Mouse (Mus musculus) testis, postnatal 10 days (tissue): ENCODE data around the gene Gm10330.
"Not testable (repeated sequence)": the region's sequence is repeated elsewhere in the genome, so short reads cannot be mapped to it uniquely, and the experiment has no call there.

Experiments used
- DNase-seq: peaks from one replicate; pipeline ENCODE4 v3.0.0; 2021; ENCODE audit warnings: low spot score

Gm10330 gene

GRCm38 (mm10) chr12:23780165-23780564 is at the start of gene Gm10330:
Gene Gm10330 (minus strand): TSS chr12:23780265.
- DNase-seq, result not testable (repeated sequence)

- DNase-seq, result not testable (repeated sequence)
These were observed 20.7 kb upstream of the Gm10330 start for GRCm38 (mm10) chr12:23800776-23801175.

DNA sequence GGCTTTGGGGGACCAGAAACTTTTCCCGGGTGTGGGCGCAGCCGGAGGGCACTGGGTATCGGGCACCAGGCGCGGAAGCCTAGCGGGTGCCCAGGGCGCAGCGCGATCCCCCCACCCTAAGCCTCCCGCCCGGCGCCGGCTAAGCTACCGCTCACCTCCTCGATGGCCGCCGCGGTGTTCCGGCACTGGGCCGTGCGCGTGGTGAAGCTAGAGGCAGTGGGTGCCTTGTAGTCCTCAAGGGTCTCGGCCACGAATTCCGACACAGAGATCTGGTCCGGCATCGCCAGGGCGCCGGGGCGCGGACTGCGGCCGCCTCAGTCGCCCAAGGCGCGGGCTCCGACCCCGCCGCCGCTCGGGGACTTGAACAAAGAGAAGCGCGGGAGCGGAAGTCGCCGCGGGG is 20.3 kb upstream of the Gm10330 start:
- DNase-seq, result peak; percentile 38
